Mouse (Mus musculus): ENCODE results near the gene Slc6a4. TPM values are rescaled to one million over a fixed set of nuclear protein-coding genes. Genes with fewer than 3 reads are reported as not detected.

Gene Slc6a4
- 0.67 TPM for polyA plus RNA-seq (2014; fragmentation: Illumina TruSeq; extraction: RNeasy Lipid Tissue Mini Kit (QIAGEN cat#74804); ENCODE audit: low read depth, low replicate concordance)

GRCm38 (mm10) chr11:76997916-76998704 lies at the start of gene Slc6a4:
TSS of gene Slc6a4 (plus strand) at chr11:76998603.

GRCm38 (mm10) chr11:77078273-77079134 lies 80.1 kb downstream of the Slc6a4 start, which contains the start of gene Nsrp1:
TSS of gene Nsrp1 (minus strand) at chr11:77078435.

Other genes with a start within 250 kb of the Slc6a4 start
- 23.1 TPM for gene Gosr1, start 235.0 kb upstream of the Slc6a4 start, polyA plus RNA-seq (2014; fragmentation: Illumina TruSeq; extraction: RNeasy Lipid Tissue Mini Kit (QIAGEN cat#74804); ENCODE audit: low read depth, low replicate concordance)
- 38.2 TPM for gene Cpd, start 151.6 kb upstream of the Slc6a4 start, polyA plus RNA-seq (2014; fragmentation: Illumina TruSeq; extraction: RNeasy Lipid Tissue Mini Kit (QIAGEN cat#74804); ENCODE audit: low read depth, low replicate concordance)
- gene Tmigd1, start 96.4 kb upstream of the Slc6a4 start, polyA plus RNA-seq (2014; fragmentation: Illumina TruSeq; extraction: RNeasy Lipid Tissue Mini Kit (QIAGEN cat#74804); ENCODE audit: low read depth, low replicate concordance) = 1.6 TPM
- gene Blmh, start 73.8 kb upstream of the Slc6a4 start, polyA plus RNA-seq (2014; fragmentation: Illumina TruSeq; extraction: RNeasy Lipid Tissue Mini Kit (QIAGEN cat#74804); ENCODE audit: low read depth, low replicate concordance) = 24.9 TPM
- gene Nsrp1, start 79.8 kb downstream of the Slc6a4 start, polyA plus RNA-seq (2014; fragmentation: Illumina TruSeq; extraction: RNeasy Lipid Tissue Mini Kit (QIAGEN cat#74804); ENCODE audit: low read depth, low replicate concordance) = 13.5 TPM
- 6.5 TPM for gene Efcab5, start 190.4 kb downstream of the Slc6a4 start, polyA plus RNA-seq (2014; fragmentation: Illumina TruSeq; extraction: RNeasy Lipid Tissue Mini Kit (QIAGEN cat#74804); ENCODE audit: low read depth, low replicate concordance)
- 14.2 TPM for gene Ssh2, start 217.7 kb downstream of the Slc6a4 start, polyA plus RNA-seq (2014; fragmentation: Illumina TruSeq; extraction: RNeasy Lipid Tissue Mini Kit (QIAGEN cat#74804); ENCODE audit: low read depth, low replicate concordance)